Mouse (Mus musculus) embryo, embryonic 11 days (tissue): ENCODE measurements at regions not wholly inside any gene's neighbourhood (a gene's known extent, or its start where the extent isn't known, plus 50 kb on each side); places are given as distances from the start of the nearest gene placed in this dataset.
"Not testable (repeated sequence)": the region's sequence is repeated elsewhere in the genome, so short reads cannot be mapped to it uniquely, and the experiment has no call there.

Source experiments
- DNase-seq: peaks from one replicate; pipeline ENCODE4 v3.0.0-alpha.2; 2015

DNA sequence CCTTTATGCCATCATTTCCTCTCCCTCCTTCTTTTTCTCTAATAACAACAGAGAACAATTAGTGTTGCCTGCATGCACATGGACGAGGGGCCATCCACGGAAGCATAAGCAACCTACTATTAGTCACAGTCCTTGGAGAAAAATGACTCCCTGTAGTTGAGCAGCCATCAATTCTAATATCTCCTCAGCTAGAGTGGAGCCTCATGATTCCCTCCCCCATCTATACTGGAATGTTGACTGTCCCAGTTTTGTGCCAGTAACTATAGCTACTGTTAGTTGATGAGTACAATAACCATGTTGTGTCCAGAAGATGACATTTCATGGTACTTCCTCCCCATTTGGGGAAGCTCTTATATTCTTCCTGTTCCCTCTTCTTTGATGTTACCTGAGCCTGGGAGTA, 64.3 kb upstream of the Rtn4 start:
- no peak for DNase-seq

DNA sequence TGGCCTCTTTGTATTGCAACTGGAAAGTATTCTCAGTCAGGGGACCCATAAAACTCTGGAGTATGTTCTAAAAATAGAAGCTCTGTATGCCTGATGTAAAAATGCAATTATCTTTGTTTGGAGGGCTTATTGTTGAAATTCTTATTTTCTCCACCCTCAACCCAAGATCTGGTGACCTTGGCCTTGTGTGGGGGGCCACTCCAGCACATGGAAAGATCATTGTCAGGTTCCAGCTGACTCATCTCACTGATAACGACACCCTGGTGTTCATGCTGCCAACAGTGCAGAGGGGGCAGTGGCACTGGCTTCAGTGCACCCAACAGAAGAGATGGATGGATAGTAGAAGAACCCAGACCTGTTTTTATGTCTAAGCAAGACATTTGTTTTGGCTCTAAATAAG, 60.3 kb upstream of the Rtn4 start:
- no peak for DNase-seq

DNA sequence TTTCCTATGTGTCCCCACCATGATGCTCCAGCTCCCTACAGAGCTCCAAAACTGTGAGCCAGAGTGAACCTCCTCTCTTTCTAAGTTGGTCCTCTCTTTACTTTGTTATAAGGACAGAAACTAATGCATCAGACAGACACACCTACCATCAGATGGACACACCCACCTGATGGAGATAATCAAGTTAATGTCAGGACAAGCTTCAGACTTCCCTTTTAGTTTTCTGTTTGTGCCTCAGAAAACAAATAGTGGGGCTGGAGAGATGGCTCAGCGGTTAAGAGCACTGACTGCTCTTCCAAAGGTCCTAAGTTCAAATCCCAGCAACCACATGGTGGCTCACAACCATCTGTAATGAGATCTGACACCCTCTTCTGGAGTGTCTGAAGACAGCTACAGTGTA, 59.5 kb upstream of the Rtn4 start:
- not testable (repeated sequence) for DNase-seq

DNA sequence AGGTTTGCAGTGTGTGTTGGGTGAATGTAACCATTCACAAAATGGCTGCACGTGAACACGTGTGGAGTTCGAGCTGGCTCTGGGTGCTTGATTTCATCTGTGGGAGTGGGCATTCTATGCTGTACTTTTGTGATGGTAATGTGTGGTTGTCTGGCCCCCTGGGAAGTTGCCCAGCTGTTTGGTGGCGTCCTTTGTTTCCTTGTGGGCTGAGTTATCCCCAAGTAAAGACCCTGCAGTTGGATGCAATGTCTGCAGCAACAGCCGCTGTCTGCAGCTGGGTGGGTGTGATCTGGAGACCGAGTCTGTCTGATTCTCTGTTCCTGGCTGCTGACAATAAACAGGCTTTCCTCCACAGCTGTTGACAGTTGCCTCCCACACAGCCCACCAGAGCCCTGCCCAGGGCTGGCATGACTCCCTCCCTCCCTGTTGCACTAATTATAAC, 56.0 kb upstream of the Rtn4 start:
- DNase-seq, result peak; percentile 31

DNA sequence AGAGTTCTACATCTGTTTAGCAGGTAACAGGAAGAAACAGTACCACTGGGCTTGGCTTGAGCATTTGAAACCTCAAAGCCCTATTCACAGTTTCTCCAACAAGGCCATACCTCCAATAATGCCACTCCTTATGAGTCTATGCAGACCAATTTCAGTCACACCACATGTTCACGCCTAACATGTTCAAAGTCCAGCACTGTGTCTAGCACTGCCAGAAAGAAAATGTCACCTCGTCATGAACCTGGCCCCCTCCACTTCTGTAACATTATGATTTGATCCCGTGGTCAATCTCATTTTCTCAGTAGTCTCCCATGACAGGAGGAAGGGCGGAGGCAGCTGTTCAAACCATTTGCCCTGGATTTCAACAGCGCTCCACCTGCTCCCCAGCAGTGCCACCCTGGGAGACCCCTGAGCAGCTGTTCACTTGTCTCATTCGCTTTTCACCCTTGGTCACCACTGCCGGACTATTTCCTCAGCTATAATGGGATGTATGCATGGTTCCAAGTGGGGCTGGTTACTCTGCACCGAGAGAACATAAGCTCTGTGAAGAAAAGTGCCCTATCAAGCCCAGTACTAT, 54.6 kb upstream of the Rtn4 start:
- DNase-seq, result peak; percentile 8

DNA sequence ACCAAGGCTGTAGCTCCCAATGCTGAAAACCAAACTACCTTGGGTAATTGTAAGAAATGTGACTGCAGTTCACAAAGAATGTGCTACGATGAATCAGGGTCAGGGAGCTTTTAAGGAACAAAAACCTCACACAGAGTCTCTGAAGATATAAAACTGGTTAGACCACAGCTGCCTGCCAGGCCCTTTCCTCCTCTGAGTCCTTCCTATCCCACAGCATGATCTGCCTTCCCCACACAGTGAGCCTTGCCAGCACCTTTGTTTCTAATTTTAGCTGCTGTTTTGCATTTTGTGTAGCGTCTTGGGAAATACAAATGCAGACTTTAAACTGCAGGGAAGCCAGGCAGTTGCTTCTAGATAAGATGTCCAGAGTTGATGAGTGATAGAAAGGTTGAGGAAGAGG, 53.9 kb upstream of the Rtn4 start:
- DNase-seq, result no peak
